Mouse (Mus musculus): ENCODE measurements around the gene Ciao2a. TPM values are rescaled to one million over a fixed set of nuclear protein-coding genes. Genes with fewer than 3 reads are reported as not detected.
A peak's percentile ranks its signal among the peaks of the same experiment; 100 is the strongest.

Ciao2a gene
- polyA plus RNA-seq, 1 experiment, result 16.4 TPM

- Histone ChIP-seq H3K27ac (ENCODE audit: control insufficient read depth, insufficient read depth, low read length) (no peak overlapping the region), H3K4me1 (replicated peaks; ENCODE audit: control insufficient read depth, insufficient read depth, low read length) (peaks cover 8% of the 10 kb centered on the region), H3K27me3 (ENCODE audit: control insufficient read depth, insufficient read depth, low read length) (peaks cover 2% of the 10 kb centered on the region; the same call in 1 of the 2 replicates), H3K36me3 (ENCODE audit: control insufficient read depth, insufficient read depth, low read length) (no peaks in the 10 kb centered on the region), H3K4me3 (ENCODE audit: control insufficient read depth, insufficient read depth, low read length) (no peak overlapping the region)
- DNase-seq, result no peak
- TF ChIP-seq CTCF (IDR thresholded peaks at IDR 0.05; ENCODE audit: borderline replicate concordance, control insufficient read depth, extremely low read depth, insufficient read depth, low read length, poor library complexity), result no peak
- TF ChIP-seq POLR2A (IDR thresholded peaks at IDR 0.05; ENCODE audit: control insufficient read depth, extremely low read depth, insufficient read depth, low read length, poor library complexity), result no peak
- 96% methylated on average over 9 of the region's 9 CpGs for WGBS
These were observed 27.6 kb downstream of the Ciao2a start for GRCm38 (mm10) chr9:66154013-66154412.

- Histone ChIP-seq H3K36me3 (ENCODE audit: control insufficient read depth, insufficient read depth, low read length) (no peaks in the 10 kb centered on the region), H3K4me1 (replicated peaks; ENCODE audit: control insufficient read depth, insufficient read depth, low read length) (peaks cover 8% of the 10 kb centered on the region), H3K27me3 (ENCODE audit: control insufficient read depth, insufficient read depth, low read length) (peaks cover 2% of the 10 kb centered on the region; the same call in 1 of the 2 replicates), H3K27ac (ENCODE audit: control insufficient read depth, insufficient read depth, low read length) (no peak overlapping the region), H3K4me3 (ENCODE audit: control insufficient read depth, insufficient read depth, low read length) (no peak overlapping the region)
- 74% methylated on average over 1 of the region's 1 CpGs for WGBS
- no peak for TF ChIP-seq POLR2A (IDR thresholded peaks at IDR 0.05; ENCODE audit: control insufficient read depth, extremely low read depth, insufficient read depth, low read length, poor library complexity)
- TF ChIP-seq CTCF (IDR thresholded peaks at IDR 0.05; ENCODE audit: borderline replicate concordance, control insufficient read depth, extremely low read depth, insufficient read depth, low read length, poor library complexity), result no peak
- no peak for DNase-seq
These were observed 29.1 kb downstream of the Ciao2a start for GRCm38 (mm10) chr9:66155534-66155933.

GRCm38 (mm10) chr9:66157958-66158830, 31.8 kb downstream of the Ciao2a start, which contains the start of gene Dapk2:
Gene Dapk2 (plus strand): TSS chr9:66158223.
- Histone ChIP-seq H3K4me3 (ENCODE audit: control insufficient read depth, insufficient read depth, low read length) (peak within 1 kb of the TSS; percentile 33), H3K4me1 (replicated peaks; ENCODE audit: control insufficient read depth, insufficient read depth, low read length) (peaks cover 8% of the 10 kb centered on the region), H3K27ac (ENCODE audit: control insufficient read depth, insufficient read depth, low read length) (no peak within 1 kb of the TSS), H3K36me3 (ENCODE audit: control insufficient read depth, insufficient read depth, low read length) (no peaks in the 10 kb centered on the region), H3K27me3 (ENCODE audit: control insufficient read depth, insufficient read depth, low read length) (peaks cover 2% of the 10 kb centered on the region; the same call in 1 of the 2 replicates)
- TF ChIP-seq CTCF (IDR thresholded peaks at IDR 0.05; ENCODE audit: borderline replicate concordance, control insufficient read depth, extremely low read depth, insufficient read depth, low read length, poor library complexity) (peak; percentile 93), POLR2A (IDR thresholded peaks at IDR 0.05; ENCODE audit: control insufficient read depth, extremely low read depth, insufficient read depth, low read length, poor library complexity) (0 out of 2 replicates have a peak, but pooled peaks have one; percentile 26)
- WGBS, result 1% methylated on average over 58 of the region's 58 CpGs
- peak; percentile 63 for DNase-seq

- H3K4me3 ChIP-seq (ENCODE audit: control insufficient read depth, insufficient read depth, low read length), result no peak overlapping the region
- WGBS, result 90% methylated on average over 6 of the region's 6 CpGs
- no peak for TF ChIP-seq POLR2A (IDR thresholded peaks at IDR 0.05; ENCODE audit: control insufficient read depth, extremely low read depth, insufficient read depth, low read length, poor library complexity)
- no peak for TF ChIP-seq CTCF (IDR thresholded peaks at IDR 0.05; ENCODE audit: borderline replicate concordance, control insufficient read depth, extremely low read depth, insufficient read depth, low read length, poor library complexity)
These were observed 32.5 kb downstream of the Ciao2a start for GRCm38 (mm10) chr9:66158885-66159430.

GRCm38 (mm10) chr9:66160155-66160554, 33.7 kb downstream of the Ciao2a start:
- H3K27ac ChIP-seq (ENCODE audit: control insufficient read depth, insufficient read depth, low read length), result no peak overlapping the region
- peaks cover 8% of the 10 kb centered on the region for H3K4me1 ChIP-seq (replicated peaks; ENCODE audit: control insufficient read depth, insufficient read depth, low read length)
- peaks cover 2% of the 10 kb centered on the region; the same call in 1 of the 2 replicates for H3K27me3 ChIP-seq (ENCODE audit: control insufficient read depth, insufficient read depth, low read length)
- no peak for TF ChIP-seq CTCF (IDR thresholded peaks at IDR 0.05; ENCODE audit: borderline replicate concordance, control insufficient read depth, extremely low read depth, insufficient read depth, low read length, poor library complexity)
- no peak for TF ChIP-seq POLR2A (IDR thresholded peaks at IDR 0.05; ENCODE audit: control insufficient read depth, extremely low read depth, insufficient read depth, low read length, poor library complexity)
- H3K36me3 ChIP-seq (ENCODE audit: control insufficient read depth, insufficient read depth, low read length), result no peaks in the 10 kb centered on the region
- WGBS, result 97% methylated on average over 2 of the region's 2 CpGs
- H3K4me3 ChIP-seq (ENCODE audit: control insufficient read depth, insufficient read depth, low read length), result no peak overlapping the region
- DNase-seq, result no peak

More at GRCm38 (mm10) chr9:66158885-66159430, 32.5 kb downstream of the Ciao2a start:
- no peak for DNase-seq
- Histone ChIP-seq H3K36me3 (ENCODE audit: control insufficient read depth, insufficient read depth, low read length) (no peaks in the 10 kb centered on the region), H3K4me1 (replicated peaks; ENCODE audit: control insufficient read depth, insufficient read depth, low read length) (peaks cover 8% of the 10 kb centered on the region), H3K27ac (ENCODE audit: control insufficient read depth, insufficient read depth, low read length) (no peak overlapping the region), H3K27me3 (ENCODE audit: control insufficient read depth, insufficient read depth, low read length) (peaks cover 2% of the 10 kb centered on the region; the same call in 1 of the 2 replicates)

GRCm38 (mm10) chr9:66162995-66163394, 36.6 kb downstream of the Ciao2a start:
- no peak overlapping the region for H3K4me3 ChIP-seq (ENCODE audit: control insufficient read depth, insufficient read depth, low read length)
- peaks cover 4% of the 10 kb centered on the region for H3K4me1 ChIP-seq (replicated peaks; ENCODE audit: control insufficient read depth, insufficient read depth, low read length)
- no peak for TF ChIP-seq POLR2A (IDR thresholded peaks at IDR 0.05; ENCODE audit: control insufficient read depth, extremely low read depth, insufficient read depth, low read length, poor library complexity)
- no peak for TF ChIP-seq CTCF (IDR thresholded peaks at IDR 0.05; ENCODE audit: borderline replicate concordance, control insufficient read depth, extremely low read depth, insufficient read depth, low read length, poor library complexity)
- no peak for DNase-seq
- WGBS, result 87% methylated on average over 9 of the region's 9 CpGs
- H3K27ac ChIP-seq (ENCODE audit: control insufficient read depth, insufficient read depth, low read length), result no peak overlapping the region
- 0 out of 2 replicates have a peak, but pooled peaks cover 2% of the 10 kb centered on the region for H3K27me3 ChIP-seq (ENCODE audit: control insufficient read depth, insufficient read depth, low read length)
- H3K36me3 ChIP-seq (ENCODE audit: control insufficient read depth, insufficient read depth, low read length), result no peaks in the 10 kb centered on the region
